Mouse (Mus musculus) MEL (cell line): Measurements from ENCODE around the gene Prps2.

Experiments
- EP300 ChIP-seq, 2 experiments: IDR thresholded peaks; 2 replicates each; pipeline ENCODE4 v1.6.1; 2011; ENCODE audit warnings: improper control_type of control experiment in 2 of 2, low read length in 2 of 2, low read depth in 1 of 2, mild to moderate bottlenecking in 1 of 2
- SMC3 ChIP-seq: IDR thresholded peaks from 2 replicates; pipeline ENCODE4 v1.6.1; 2011; ENCODE audit warnings: low read depth, low read length, improper control_type of control experiment

DNA sequence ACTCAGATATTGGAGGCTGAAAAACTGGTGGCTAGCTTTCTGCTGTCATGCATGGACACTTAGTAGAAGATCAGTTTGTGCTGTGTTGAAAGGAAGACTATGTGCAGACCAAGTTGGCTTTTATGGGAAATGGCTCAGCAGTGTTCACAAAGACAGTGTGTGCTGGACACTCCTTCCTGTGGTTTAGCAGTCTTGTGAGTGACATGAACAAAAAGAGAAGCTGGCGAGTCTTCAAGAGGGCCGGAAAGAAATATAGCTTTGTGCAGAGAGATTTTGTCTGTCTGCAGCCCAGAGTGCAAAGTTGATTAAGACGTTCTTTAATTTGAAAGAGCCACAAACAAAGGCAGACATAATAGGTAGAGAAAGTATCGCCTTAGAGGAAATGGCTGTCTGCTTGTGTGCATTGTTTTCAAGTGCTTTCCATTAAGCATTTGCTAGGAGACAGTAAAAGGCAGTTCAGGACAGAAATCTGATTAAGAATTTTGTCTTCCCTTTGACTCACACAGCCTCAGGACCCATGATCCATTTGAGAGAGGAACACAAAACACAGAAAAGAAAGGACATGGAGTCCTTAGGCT lies 63.6 kb downstream of the Prps2 start:
- TF ChIP-seq SMC3: no peak
- no peak for TF ChIP-seq EP300 (IDR thresholded peaks at IDR 0.05; ENCODE audit: low read depth in 1 of 2, low read length in 2 of 2)
